Mouse (Mus musculus) CH12.LX (cell line): ENCODE results near the gene Six3. TPM values are rescaled to one million over a fixed set of nuclear protein-coding genes. Genes with fewer than 3 reads are reported as not detected.

Source experiments
- DNase-seq: peaks from one replicate; pipeline ENCODE4 v3.0.0-alpha.2; 2013; ENCODE audit errors: extremely low read depth
- H3K27ac ChIP-seq: 2 replicates; pipeline ENCODE4 v1.5.1; 2012; ENCODE audit warnings: low read depth, mild to moderate bottlenecking, control low read depth, moderate library complexity; ENCODE audit not compliant: insufficient read depth
- H3K27me3 ChIP-seq: replicated peaks from 2 replicates; pipeline ENCODE3; 2012; ENCODE audit warnings: inconsistent platforms
- H3K36me3 ChIP-seq, 2 experiments: replicated peaks in 1 of 2; 2 replicates each; pipeline versions ENCODE3 to v1.6.1; 2012; ENCODE audit warnings: inconsistent platforms in 1 of 2, low read length in 1 of 2, mild to moderate bottlenecking in 1 of 2, mixed read lengths in 1 of 2, moderate library complexity in 1 of 2; ENCODE audit not compliant: control insufficient read depth in 1 of 2, insufficient read depth in 1 of 2
- H3K4me1 ChIP-seq, 2 experiments: 2 replicates each; pipeline ENCODE4 v1.6.1; 2012; ENCODE audit warnings: inconsistent platforms in 1 of 2, moderate library complexity in 1 of 2; ENCODE audit not compliant: insufficient read depth in 2 of 2, control insufficient read depth in 1 of 2
- H3K4me2 ChIP-seq: 2 replicates; pipeline ENCODE4 v1.6.1; 2012; ENCODE audit warnings: low read depth, mild to moderate bottlenecking, control low read depth; ENCODE audit not compliant: poor library complexity, insufficient read depth, severe bottlenecking
- H3K4me3 ChIP-seq, 3 experiments: fragments of 150-350 bp in 1 of 3; sonication (generic) in 1 of 3; replicated peaks in 1 of 3; 2 replicates each; pipeline versions ENCODE3 to v1.5.1; 2011 to 2012; ENCODE audit warnings: low read depth in 2 of 3, low read length in 2 of 3, mild to moderate bottlenecking in 2 of 3, moderate library complexity in 2 of 3, control low read depth in 1 of 3, improper control_type of control experiment in 1 of 3, inconsistent platforms in 1 of 3, mixed read lengths in 1 of 3; ENCODE audit not compliant: poor library complexity in 1 of 3
- H3K79me2 ChIP-seq: replicated peaks from 2 replicates; pipeline ENCODE4 v1.6.1; 2012; ENCODE audit warnings: mild to moderate bottlenecking, moderate library complexity; ENCODE audit not compliant: control insufficient read depth, poor library complexity, insufficient read depth, severe bottlenecking; ENCODE audit errors: extremely low read depth
- H3K9ac ChIP-seq: 2 replicates; pipeline ENCODE4 v1.6.1; 2012; ENCODE audit warnings: low read depth, mild to moderate bottlenecking, control low read depth, moderate library complexity; ENCODE audit not compliant: insufficient read depth
- H3K9me3 ChIP-seq: replicated peaks from 2 replicates; pipeline ENCODE3; 2012; ENCODE audit warnings: low read length, inconsistent platforms, mixed read lengths
- BHLHE40 ChIP-seq: IDR thresholded peaks from 2 replicates; pipeline ENCODE4 v1.6.1; 2011; ENCODE audit warnings: mild to moderate bottlenecking, low read depth, low read length, improper control_type of control experiment
- CTCF ChIP-seq, 2 experiments: IDR thresholded peaks in 1 of 2; conservative IDR thresholded peaks in 1 of 2; 2 replicates each; pipeline ENCODE4 v1.5.1; 2011 to 2012; ENCODE audit warnings: low read depth in 2 of 2, low read length in 2 of 2, improper control_type of control experiment in 1 of 2, inconsistent platforms in 1 of 2, mild to moderate bottlenecking in 1 of 2, moderate library complexity in 1 of 2
- EP300 ChIP-seq: IDR thresholded peaks from 2 replicates; pipeline ENCODE4 v1.6.1; 2011; ENCODE audit warnings: low read length, improper control_type of control experiment
- ETS1 ChIP-seq: conservative IDR thresholded peaks from 2 replicates; pipeline ENCODE4 v1.6.1; 2012; ENCODE audit warnings: low read depth, mild to moderate bottlenecking, inconsistent platforms, low read length, improper control_type of control experiment, moderate library complexity
- GABPA ChIP-seq: IDR thresholded peaks from 2 replicates; pipeline ENCODE4 v1.6.1; 2012; ENCODE audit warnings: low read depth, low read length, improper control_type of control experiment, inconsistent platforms; ENCODE audit not compliant: insufficient replicate concordance
- IRF4 ChIP-seq: IDR thresholded peaks from 2 replicates; pipeline ENCODE4 v1.6.1; 2014; ENCODE audit warnings: low read depth, mild to moderate bottlenecking, inconsistent platforms, low read length, improper control_type of control experiment
- KAT2A ChIP-seq: IDR thresholded peaks from 2 replicates; pipeline ENCODE4 v1.6.1; 2012; ENCODE audit warnings: low read length, improper control_type of control experiment, inconsistent platforms; ENCODE audit not compliant: insufficient replicate concordance
- MAX ChIP-seq: IDR thresholded peaks from 2 replicates; pipeline ENCODE4 v1.6.1; 2011; ENCODE audit warnings: low read length, improper control_type of control experiment
- MAZ ChIP-seq: IDR thresholded peaks from 2 replicates; pipeline ENCODE4 v1.6.1; 2012; ENCODE audit warnings: low read depth, mild to moderate bottlenecking, inconsistent platforms, low read length, improper control_type of control experiment, moderate library complexity
- PAX5 ChIP-seq: IDR thresholded peaks from 2 replicates; pipeline ENCODE4 v1.6.1; 2012; ENCODE audit warnings: low read length, inconsistent platforms, mixed read lengths
- POLR2A ChIP-seq: IDR thresholded peaks from 2 replicates; pipeline ENCODE4 v1.6.1; 2011; ENCODE audit warnings: low read depth, mild to moderate bottlenecking, improper control_type of control experiment, low read length
- SMC3 ChIP-seq: IDR thresholded peaks from 2 replicates; pipeline ENCODE4 v1.6.1; 2011; ENCODE audit warnings: low read depth, low read length, improper control_type of control experiment
- TCF12 ChIP-seq: IDR thresholded peaks from 2 replicates; pipeline ENCODE4 v1.6.1; 2014; ENCODE audit warnings: low read depth, mild to moderate bottlenecking, inconsistent platforms, low read length, improper control_type of control experiment
- UBTF ChIP-seq: IDR thresholded peaks from 2 replicates; pipeline ENCODE4 v1.6.1; 2012; ENCODE audit warnings: low read depth, mild to moderate bottlenecking, inconsistent platforms, low read length, improper control_type of control experiment, moderate library complexity
- ZMIZ1 ChIP-seq: IDR thresholded peaks from 2 replicates; pipeline ENCODE4 v1.6.1; 2012; ENCODE audit warnings: low read depth, mild to moderate bottlenecking, inconsistent platforms, low read length, improper control_type of control experiment
- ZNF384 ChIP-seq: IDR thresholded peaks from 2 replicates; pipeline ENCODE4 v1.6.1; 2012; ENCODE audit warnings: low read depth, low read length, improper control_type of control experiment, inconsistent platforms
- dilution Hi-C: fragments of 300-500 bp; cut with MboI; formaldehyde crosslinking; loops from 2 replicates; pipeline ENCODE4 v1.14.3; 2020; ENCODE audit warnings: low sequenced_read_pairs; ENCODE audit not compliant: extremely low pct_unique_long_range_greater_than_20kb, extremely low pct_ligation_motif_present
- in situ Hi-C: fragments of 300-500 bp; cut with MboI; formaldehyde crosslinking; loops from 3 replicates; pipeline ENCODE4 v1.14.3; 2019; ENCODE audit warnings: low sequenced_read_pairs, low pct_ligation_motif_present, low pct_unique_long_range_greater_than_20kb, mixed read lengths
- polyA plus RNA-seq: library from polyadenylated mRNA; unstranded; fragments of >175 nt; gene quantifications from 2 replicates; pipeline ENCODE4 v1.2.1, GENCODE M21; 2012; ENCODE audit warnings: low read depth; ENCODE audit not compliant: insufficient read length
- total RNA-seq, 2 experiments: library from RNA; depleted of rRNA; stranded (reverse); fragments of 300-350 nt in 1 of 2; fragments of >200 nt in 1 of 2; gene quantifications; 2 replicates each; pipeline ENCODE4 v1.2.3; 2012 to 2014

Six3 gene
- total and polyA plus RNA-seq, 3 experiments, result not detected

DNA sequence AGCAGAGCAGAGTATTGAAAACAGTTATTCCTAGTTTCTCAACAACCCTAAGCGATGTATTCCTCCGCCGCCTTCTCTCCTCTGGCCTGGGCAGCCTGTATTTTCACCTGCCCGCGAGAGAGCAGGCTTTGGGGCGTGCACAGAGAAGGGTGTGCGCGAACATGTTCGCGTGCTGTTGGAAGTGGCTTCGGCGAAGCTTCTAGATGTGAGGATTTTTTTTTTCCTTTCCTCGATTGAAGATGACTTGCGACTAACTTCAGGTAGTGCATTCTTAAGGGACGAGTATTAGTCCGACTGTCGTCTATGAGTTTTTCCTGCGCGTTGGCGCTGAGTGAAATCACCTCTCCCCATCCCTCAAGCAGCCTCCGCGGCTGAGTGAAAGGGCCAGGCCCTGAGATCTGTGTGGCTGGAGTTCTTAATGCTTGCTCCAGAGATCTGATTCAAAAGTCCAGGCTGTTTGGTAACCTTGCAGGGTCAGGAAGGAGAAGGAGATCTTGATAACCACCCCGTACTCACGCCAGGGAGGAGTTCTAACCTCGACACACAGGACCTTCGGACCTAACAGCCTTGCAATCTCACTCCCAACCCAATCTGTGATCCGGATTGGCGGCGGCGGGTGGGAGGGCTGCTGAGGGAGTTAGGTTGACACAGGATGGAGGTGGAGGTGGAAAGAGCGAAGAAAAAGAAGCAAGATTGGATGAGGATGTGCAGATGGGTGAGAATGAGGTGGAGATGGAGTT, 712 bp upstream of the Six3 start:
- H3K27me3 ChIP-seq, result peaks cover 2% of the 10 kb centered on the region
- H3K9me3 ChIP-seq, result no peaks in the 10 kb centered on the region
- no peak overlapping the region for H3K9ac ChIP-seq
- no peaks in the 10 kb centered on the region for H3K4me1 ChIP-seq
- DNase-seq, result no peak
- H3K36me3 ChIP-seq, result no peaks in the 10 kb centered on the region
- no peak overlapping the region for H3K4me3 ChIP-seq
- TF ChIP-seq UBTF (no peak), KAT2A (no peak), IRF4 (no peak), MAZ (no peak), ETS1 (no peak), TCF12 (no peak)
- in situ Hi-C loops, result no loop called here
- dilution Hi-C loops, result no loop called here
- no peak overlapping the region for H3K4me2 ChIP-seq
- no peak overlapping the region for H3K27ac ChIP-seq
- H3K79me2 ChIP-seq, result no peaks in the 10 kb centered on the region

- no peak for DNase-seq
- dilution Hi-C loops, result no loop called here
Observed at GRCm38 (mm10) chr17:85614011-85614721, 758 bp downstream of the Six3 start.

DNA sequence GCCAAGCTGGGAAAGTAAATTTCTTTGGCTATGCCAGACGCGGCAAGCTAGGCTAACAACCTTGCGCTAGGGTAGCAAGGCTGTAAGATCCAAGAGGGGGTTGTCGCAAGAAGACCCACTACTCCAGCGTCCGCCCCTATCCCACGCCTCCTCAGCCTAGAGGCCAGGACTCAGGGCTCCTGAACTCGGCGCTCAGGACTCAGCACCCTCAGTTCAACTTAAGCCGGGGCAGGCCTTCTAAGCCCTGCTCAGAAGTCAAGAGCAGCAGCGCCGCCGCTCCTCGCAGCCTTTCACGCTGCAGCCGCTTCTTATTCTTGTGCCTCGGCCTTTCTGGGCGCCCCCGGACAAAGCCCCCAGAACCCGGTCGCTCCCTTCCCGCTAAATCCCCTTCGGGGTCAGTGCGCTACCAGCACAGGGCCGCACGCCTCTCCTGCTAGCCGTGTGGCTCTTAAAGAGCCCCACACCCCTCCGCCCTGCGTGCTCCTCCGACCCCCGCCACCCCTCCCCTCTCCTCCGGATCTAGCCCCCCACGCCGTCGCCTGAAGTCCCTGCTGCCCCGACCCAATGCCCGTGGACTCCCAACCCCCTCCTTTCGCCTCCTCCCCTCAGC, 1.4 kb downstream of the Six3 start:
- Histone ChIP-seq H3K9ac (no peak overlapping the region), H3K9me3 (peaks cover 2% of the 10 kb centered on the region), H3K4me2 (no peak overlapping the region), H3K27me3 (peaks cover 2% of the 10 kb centered on the region), H3K36me3 (no peaks in the 10 kb centered on the region), H3K4me1 (no peaks in the 10 kb centered on the region), H3K79me2 (no peaks in the 10 kb centered on the region), H3K27ac (no peak overlapping the region), H3K4me3 (no peak overlapping the region)
- DNase-seq, result no peak
- no peak for TF ChIP-seq ZNF384
- TF ChIP-seq EP300, result no peak
- TF ChIP-seq MAZ, result no peak
- no peak for TF ChIP-seq GABPA
- TF ChIP-seq ZMIZ1, result no peak
- TF ChIP-seq MAX, result no peak
- no peak for TF ChIP-seq BHLHE40
- TF ChIP-seq POLR2A, result no peak
- TF ChIP-seq CTCF (conservative IDR thresholded peaks at IDR 0.05 in 1 of 2, IDR thresholded peaks at IDR 0.05 in 1 of 2; ENCODE audit: low read depth in 2 of 2, low read length in 2 of 2), result no peak
- no peak for TF ChIP-seq KAT2A
- no peak for TF ChIP-seq PAX5
- no peak for TF ChIP-seq TCF12
- in situ Hi-C loops, result no loop called here
- dilution Hi-C loops, result no loop called here

More at GRCm38 (mm10) chr17:85614011-85614721, 758 bp downstream of the Six3 start:
- no peaks in the 10 kb centered on the region for H3K79me2 ChIP-seq
- no peak overlapping the region for H3K27ac ChIP-seq
- in situ Hi-C loops, result no loop called here
- no peak for TF ChIP-seq SMC3
- H3K36me3 ChIP-seq, result no peaks in the 10 kb centered on the region
- H3K27me3 ChIP-seq, result peaks cover 2% of the 10 kb centered on the region
- H3K9ac ChIP-seq, result no peak overlapping the region
- no peak overlapping the region for H3K4me3 ChIP-seq
- no peaks in the 10 kb centered on the region for H3K4me1 ChIP-seq
- no peak overlapping the region for H3K4me2 ChIP-seq
- peaks cover 2% of the 10 kb centered on the region for H3K9me3 ChIP-seq
